25 mouse cellular contexts compared by ENCODE assay signal in genomic region chr16:6247569-6247968, GRCm38 (mm10).
DNase-seq lines count a peak whose midpoint lies in the region; ATAC-seq lines count a peak whose summit lies in the region.
"Had no signal": no experiment of that assay in that cellular context is flagged by ENCODE, and none has a peak within 500 bp of the region (broad histone marks: within the 10 kb centered on the region; RNA-seq: fewer than 3 reads in every experiment).

No protein-coding gene starts in this region.

- H3K36me3 ChIP-seq in embryonic facial prominence, embryonic 14.5 days (ENCODE audit: control insufficient read depth, insufficient read depth, low read length), result no peaks in the 10 kb centered on the region
- H3K36me3 ChIP-seq in embryonic facial prominence, embryonic 10.5 days (replicated peaks), result no peaks in the 10 kb centered on the region
- H3K36me3 ChIP-seq: embryonic facial prominence, embryonic 13.5 days; forebrain, embryonic 10.5 days; G1E; hindbrain, embryonic 12.5 days; hindbrain, embryonic 15.5 days had no signal

- H3K27ac ChIP-seq in embryonic facial prominence, embryonic 14.5 days (replicated peaks; ENCODE audit: low read depth, low read length), result no peak overlapping the region
- H3K27ac ChIP-seq in embryonic facial prominence, embryonic 10.5 days (replicated peaks), result no peak overlapping the region
- H3K27ac ChIP-seq: embryonic facial prominence, embryonic 13.5 days; forebrain, embryonic 10.5 days; forebrain, embryonic 13.5 days; gastrocnemius, adult 2 months; hindbrain, embryonic 12.5 days; hindbrain, embryonic 15.5 days had no signal

- ATAC-seq in embryonic facial prominence, embryonic 14.5 days (ENCODE audit: low read depth), result no peak
- ATAC-seq: forebrain, embryonic 13.5 days; forebrain, embryonic 16.5 days had no signal

- H3K9me3 ChIP-seq in embryonic facial prominence, embryonic 14.5 days (ENCODE audit: control insufficient read depth, low read length), result no peaks in the 10 kb centered on the region
- H3K9me3 ChIP-seq in embryonic facial prominence, embryonic 10.5 days, result no peaks in the 10 kb centered on the region
- H3K9me3 ChIP-seq: embryonic facial prominence, embryonic 13.5 days; forebrain, embryonic 10.5 days; forebrain, embryonic 13.5 days; hindbrain, embryonic 12.5 days had no signal

- H3K9ac ChIP-seq in embryonic facial prominence, embryonic 14.5 days (ENCODE audit: low read depth, low read length), result no peak overlapping the region
- H3K9ac ChIP-seq: embryonic facial prominence, embryonic 13.5 days; forebrain, embryonic 13.5 days; hindbrain, embryonic 12.5 days; hindbrain, embryonic 15.5 days had no signal

- WGBS in embryonic facial prominence, embryonic 14.5 days, result 81% methylated on average over 4 of the region's 4 CpGs
- 75% methylated on average over 4 of the region's 4 CpGs for WGBS in embryonic facial prominence, embryonic 10.5 days

- peak; percentile 10 for DNase-seq in embryonic facial prominence, embryonic 14.5 days (ENCODE audit: low spot score)
- no peak for DNase-seq in embryonic facial prominence, embryonic 10.5 days (ENCODE audit: low spot score)
- DNase-seq in Muller cell, postnatal 12 days (ENCODE audit: inconsistent ontology term), result peak; percentile 86
- peak; percentile 6 for DNase-seq in embryo, embryonic 11 days
- peak; percentile 93 for DNase-seq in retina, postnatal 1 day
- DNase-seq in frontal cortex, postnatal 14 days (ENCODE audit: low spot score in 2 of 2), result no peak
- no peak for DNase-seq in spleen, adult 18-20 months
- DNase-seq: adrenal gland, adult 2 months; adrenal gland, postnatal 14 days; B cell, adult 2 months; cerebellum, adult 11-12 months; cerebellum, adult 8-10 months; cerebellum, postnatal 14 days; gastrocnemius, adult 2 months; gastrocnemius, postnatal 14 days; heart, adult 11 months had no signal

- no peaks in the 10 kb centered on the region for H3K4me1 ChIP-seq in embryonic facial prominence, embryonic 14.5 days (ENCODE audit: control insufficient read depth, insufficient read depth, low read length)
- H3K4me1 ChIP-seq in embryonic facial prominence, embryonic 10.5 days, result no peaks in the 10 kb centered on the region
- H3K4me1 ChIP-seq: embryonic facial prominence, embryonic 13.5 days; forebrain, embryonic 10.5 days; forebrain, embryonic 13.5 days; hindbrain, embryonic 12.5 days; hindbrain, embryonic 15.5 days had no signal

- no peak overlapping the region for H3K4me2 ChIP-seq in embryonic facial prominence, embryonic 14.5 days (ENCODE audit: low read depth, low read length)
- H3K4me2 ChIP-seq: embryonic facial prominence, embryonic 13.5 days; forebrain, embryonic 13.5 days; heart, embryonic 11.5 days; hindbrain, embryonic 12.5 days; hindbrain, embryonic 15.5 days had no signal

- H3K27me3 ChIP-seq in embryonic facial prominence, embryonic 14.5 days (replicated peaks; ENCODE audit: control insufficient read depth, insufficient read depth, low read length), result no peaks in the 10 kb centered on the region
- no peaks in the 10 kb centered on the region for H3K27me3 ChIP-seq in embryonic facial prominence, embryonic 10.5 days (replicated peaks; ENCODE audit: low read depth, poor library complexity, severe bottlenecking)
- H3K27me3 ChIP-seq: CH12.LX; embryonic facial prominence, embryonic 13.5 days; forebrain, embryonic 13.5 days; hindbrain, embryonic 12.5 days; hindbrain, embryonic 15.5 days had no signal

- no peak overlapping the region for H3K4me3 ChIP-seq in embryonic facial prominence, embryonic 14.5 days (ENCODE audit: low read depth, low read length)
- no peak overlapping the region for H3K4me3 ChIP-seq in embryonic facial prominence, embryonic 10.5 days
- H3K4me3 ChIP-seq: embryonic facial prominence, embryonic 13.5 days; forebrain, embryonic 10.5 days; forebrain, embryonic 13.5 days; gastrocnemius, adult 2 months; hindbrain, embryonic 12.5 days; hindbrain, embryonic 15.5 days had no signal

Comparison
In these comparisons a context has a peak if more than half of its experiments do, and no peak if none do; other contexts are left out.
1. DNase-seq: peak in embryonic facial prominence, embryonic 14.5 days (single experiment), Muller cell, postnatal 12 days (single experiment), embryo, embryonic 11 days (single experiment) and retina, postnatal 1 day (single experiment); none in embryonic facial prominence, embryonic 10.5 days (single experiment), frontal cortex, postnatal 14 days (0 of 2) and spleen, adult 18-20 months (0 of 2).